Mouse (Mus musculus) embryonic facial prominence, embryonic 13.5 days (tissue): ENCODE data around the gene Olfr38. TPM values are rescaled to one million over a fixed set of nuclear protein-coding genes. Genes with fewer than 3 reads are reported as not detected.

Experiments
- ATAC-seq: fragments of 200-750 bp; cut with Nextera tagmentation; 2 replicates; pipeline ENCODE4 v1.8.0; 2017; ENCODE audit warnings: low read depth; ENCODE audit not compliant: insufficient number of reproducible peaks, insufficient read depth, low FRiP score, low TSS enrichment
- H3K27ac ChIP-seq: fragments of 300-500 bp; sonication (generic); 2 replicates; pipeline ENCODE4 v1.5.1; 2015; ENCODE audit warnings: moderate library complexity, mild to moderate bottlenecking, inconsistent platforms
- H3K27me3 ChIP-seq: fragments of 300-500 bp; sonication (generic); 2 replicates; pipeline ENCODE4 v1.6.1; 2015; ENCODE audit warnings: mild to moderate bottlenecking, inconsistent platforms
- H3K36me3 ChIP-seq: fragments of 300-500 bp; sonication (generic); 2 replicates; pipeline ENCODE4 v1.6.1; 2015; ENCODE audit warnings: mild to moderate bottlenecking, inconsistent platforms
- H3K4me1 ChIP-seq: fragments of 300-500 bp; sonication (generic); 2 replicates; pipeline ENCODE4 v1.6.1; 2015; ENCODE audit warnings: inconsistent platforms
- H3K4me2 ChIP-seq: fragments of 300-500 bp; sonication (generic); 2 replicates; pipeline ENCODE4 v1.6.1; 2015; ENCODE audit warnings: moderate library complexity, mild to moderate bottlenecking, inconsistent platforms
- H3K4me3 ChIP-seq: fragments of 300-500 bp; sonication (generic); 2 replicates; pipeline ENCODE4 v1.5.1; 2015; ENCODE audit warnings: mild to moderate bottlenecking, inconsistent platforms
- H3K9ac ChIP-seq: fragments of 300-500 bp; sonication (generic); 2 replicates; pipeline ENCODE4 v1.6.1; 2015; ENCODE audit warnings: mild to moderate bottlenecking, inconsistent platforms
- H3K9me3 ChIP-seq: fragments of 300-500 bp; sonication (generic); 2 replicates; pipeline ENCODE4 v1.6.1; 2016; ENCODE audit warnings: inconsistent platforms
- WGBS: fragments of 180-500 bp; shearing (Covaris S2); methylation state at CpG from one replicate; pipeline ENCODE4 v1.1.7; 2015; ENCODE audit warnings: mixed read lengths; 5-methylcytosine and 5-hydroxymethylcytosine counted together
- polyA plus RNA-seq: library from polyadenylated mRNA; unstranded; fragments of >200 nt; fragmentation: Nextera tagmentation; extraction: Ambion mirVana; gene quantifications from 2 replicates; pipeline ENCODE4 v1.2.1, GENCODE M21; 2015

Gene Olfr38
- polyA plus RNA-seq, result not detected in 2 replicates

DNA sequence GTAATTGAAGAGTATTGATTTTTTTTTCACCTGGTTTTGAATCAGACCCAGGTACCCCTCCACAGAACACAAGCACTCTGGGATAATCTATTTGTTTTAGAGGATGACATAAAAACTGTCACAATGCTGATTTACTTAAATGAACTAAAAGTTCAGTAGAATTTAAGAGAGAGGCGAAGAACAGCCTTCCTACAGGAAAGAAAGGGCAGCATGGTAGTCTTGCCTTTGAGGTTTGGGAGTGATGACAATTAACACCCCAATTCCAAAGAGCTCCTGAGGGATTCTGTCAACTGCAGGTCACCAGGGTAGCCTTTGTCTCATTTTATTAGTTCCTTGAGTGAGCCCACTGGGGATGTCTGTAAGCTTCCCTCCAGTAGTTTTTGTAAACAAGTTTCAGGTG lies at the start of gene Olfr38:
Olfr38 (plus strand) TSS at position 301 of the 400 bp plus-strand sequence.
- no peak for ATAC-seq
- no peak within 1 kb of the TSS for H3K27ac ChIP-seq
- no peaks in the 10 kb centered on the region for H3K36me3 ChIP-seq
- no peaks in the 10 kb centered on the region for H3K27me3 ChIP-seq
- H3K9me3 ChIP-seq, result no peaks in the 10 kb centered on the region
- 70% methylated on average over 1 of the region's 1 CpGs for WGBS
- H3K9ac ChIP-seq, result no peak within 1 kb of the TSS
- no peak within 1 kb of the TSS for H3K4me2 ChIP-seq
- no peaks in the 10 kb centered on the region for H3K4me1 ChIP-seq
- H3K4me3 ChIP-seq, result no peak within 1 kb of the TSS

GRCm38 (mm10) chr6:42709291-42710211 lies 46.7 kb upstream of the Olfr38 start, which contains the start of gene Tcaf1:
Gene Tcaf1, minus strand, starts transcription at chr6:42710088.
- Histone ChIP-seq H3K4me2 (peak within 1 kb of the TSS; percentile 71), H3K36me3 (no peaks in the 10 kb centered on the region), H3K27ac (peak within 1 kb of the TSS; percentile 87), H3K27me3 (no peaks in the 10 kb centered on the region), H3K9ac (peak within 1 kb of the TSS; percentile 88), H3K9me3 (no peaks in the 10 kb centered on the region), H3K4me3 (peak within 1 kb of the TSS; percentile 82), H3K4me1 (peaks cover 10% of the 10 kb centered on the region)
- ATAC-seq, result peak; percentile 97
- under 1% methylated on average over 26 of the region's 28 CpGs for WGBS

DNA sequence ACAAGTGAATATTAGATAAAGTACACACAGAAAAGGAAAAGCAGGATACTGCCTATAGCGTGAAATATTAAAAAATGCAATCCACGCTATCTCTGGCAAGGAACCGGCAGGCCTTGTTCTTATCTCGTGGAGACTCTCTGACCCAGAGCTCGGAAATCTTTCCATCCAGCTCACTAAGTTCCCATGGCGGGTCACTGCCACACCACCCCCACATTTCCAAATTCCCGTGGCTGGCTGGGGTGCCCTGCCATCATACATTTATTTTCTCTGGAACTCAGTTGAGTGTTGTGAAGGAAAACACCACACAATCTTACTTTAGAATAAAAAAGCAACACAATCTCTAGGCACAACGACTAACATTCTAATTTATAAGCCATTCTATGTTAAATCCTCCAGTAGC lies 41.5 kb upstream of the Olfr38 start:
- no peak overlapping the region for H3K4me3 ChIP-seq
- H3K4me1 ChIP-seq, result no peaks in the 10 kb centered on the region
- no peaks in the 10 kb centered on the region for H3K36me3 ChIP-seq
- no peak overlapping the region for H3K27ac ChIP-seq
- H3K27me3 ChIP-seq, result no peaks in the 10 kb centered on the region
- H3K9ac ChIP-seq, result no peak overlapping the region
- H3K9me3 ChIP-seq, result no peaks in the 10 kb centered on the region
- WGBS, result 69% methylated on average over 8 of the region's 8 CpGs
- no peak for ATAC-seq
- no peak overlapping the region for H3K4me2 ChIP-seq

DNA sequence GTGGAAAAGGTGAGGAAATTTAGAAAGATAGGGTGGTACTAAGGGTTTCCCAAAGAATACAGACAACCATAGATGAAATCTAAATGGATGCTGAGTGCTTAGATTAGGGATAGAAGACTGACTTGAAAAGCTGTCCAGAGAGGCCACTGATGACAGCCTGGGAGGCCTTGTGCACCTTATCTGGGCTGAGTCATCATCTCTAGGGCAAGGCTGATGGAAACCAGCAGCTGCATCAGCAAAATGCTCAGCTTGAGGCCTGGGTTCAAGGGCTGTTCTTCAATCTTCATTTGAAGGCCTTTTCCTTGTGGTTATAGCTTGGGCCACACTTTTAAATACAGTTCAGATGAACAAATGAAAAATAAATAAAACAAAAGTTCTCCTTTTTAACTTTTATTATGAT lies 38.2 kb upstream of the Olfr38 start:
- no peak for ATAC-seq
- no peak overlapping the region for H3K27ac ChIP-seq
- no peaks in the 10 kb centered on the region for H3K9me3 ChIP-seq

DNA sequence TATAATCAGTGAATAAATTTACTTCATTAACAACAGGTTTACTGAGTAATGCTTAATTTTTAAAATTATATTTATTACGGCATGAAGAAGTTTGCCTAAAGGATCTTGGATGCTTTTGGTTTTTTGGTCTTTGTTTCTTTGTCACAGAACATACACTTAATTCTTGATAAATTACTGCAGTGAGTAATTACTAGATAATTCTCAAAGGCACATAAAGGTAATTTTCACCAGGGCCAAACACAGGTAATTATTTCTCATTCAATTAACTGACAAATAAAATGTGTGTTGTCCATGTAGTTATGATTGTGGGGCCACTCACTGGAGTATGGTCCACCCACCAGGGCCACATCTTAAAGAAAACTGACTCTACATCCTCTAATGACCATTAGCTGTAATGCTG lies 17.1 kb upstream of the Olfr38 start, which contains the start of gene Olfr453:
Olfr453 (plus strand) TSS at position 301 of the 400 bp plus-strand sequence.
- Histone ChIP-seq H3K27ac (no peak within 1 kb of the TSS), H3K36me3 (no peaks in the 10 kb centered on the region), H3K27me3 (no peaks in the 10 kb centered on the region), H3K4me2 (no peak within 1 kb of the TSS), H3K4me1 (no peaks in the 10 kb centered on the region), H3K9ac (no peak within 1 kb of the TSS), H3K4me3 (no peak within 1 kb of the TSS), H3K9me3 (no peaks in the 10 kb centered on the region)
- 88% methylated on average over 1 of the region's 1 CpGs for WGBS
- ATAC-seq, result no peak

More for the DNA sequence above, 38.2 kb upstream of the Olfr38 start:
- H3K27me3 ChIP-seq, result no peaks in the 10 kb centered on the region
- no peak overlapping the region for H3K9ac ChIP-seq
- no peak overlapping the region for H3K4me3 ChIP-seq
- H3K4me1 ChIP-seq, result no peaks in the 10 kb centered on the region
- H3K36me3 ChIP-seq, result no peaks in the 10 kb centered on the region
- no peak overlapping the region for H3K4me2 ChIP-seq

DNA sequence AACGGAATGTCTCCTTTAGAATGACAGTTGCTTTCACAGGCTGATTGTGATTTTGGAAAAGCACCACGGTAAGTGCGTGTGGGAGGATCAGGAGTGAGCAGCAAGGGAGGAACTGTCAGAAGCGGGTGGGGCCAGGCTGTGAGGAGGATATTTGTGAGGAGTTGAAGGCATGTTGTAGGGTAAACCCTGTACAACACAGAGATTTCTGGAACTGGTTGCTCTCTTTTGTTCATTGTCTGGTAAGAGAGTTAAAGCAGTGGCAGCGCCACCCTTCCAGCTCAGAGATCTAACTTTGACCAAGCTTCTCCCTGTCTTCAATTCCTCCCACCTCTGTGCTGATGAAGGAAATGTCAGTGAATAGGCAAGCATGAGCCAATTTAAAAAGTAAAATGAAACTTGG lies 13.9 kb upstream of the Olfr38 start:
- Histone ChIP-seq H3K27ac (no peak overlapping the region), H3K4me1 (no peaks in the 10 kb centered on the region), H3K4me3 (no peak overlapping the region), H3K4me2 (no peak overlapping the region), H3K36me3 (no peaks in the 10 kb centered on the region), H3K9me3 (no peaks in the 10 kb centered on the region), H3K9ac (no peak overlapping the region), H3K27me3 (no peaks in the 10 kb centered on the region)
- ATAC-seq, result no peak
- WGBS, result 83% methylated on average over 5 of the region's 5 CpGs

GRCm38 (mm10) chr6:42747846-42748245 lies 8.4 kb upstream of the Olfr38 start:
- Histone ChIP-seq H3K9me3 (no peaks in the 10 kb centered on the region), H3K36me3 (no peaks in the 10 kb centered on the region), H3K27ac (no peak overlapping the region), H3K4me3 (no peak overlapping the region), H3K9ac (no peak overlapping the region), H3K4me2 (no peak overlapping the region), H3K27me3 (no peaks in the 10 kb centered on the region), H3K4me1 (no peaks in the 10 kb centered on the region)
- ATAC-seq, result no peak

DNA sequence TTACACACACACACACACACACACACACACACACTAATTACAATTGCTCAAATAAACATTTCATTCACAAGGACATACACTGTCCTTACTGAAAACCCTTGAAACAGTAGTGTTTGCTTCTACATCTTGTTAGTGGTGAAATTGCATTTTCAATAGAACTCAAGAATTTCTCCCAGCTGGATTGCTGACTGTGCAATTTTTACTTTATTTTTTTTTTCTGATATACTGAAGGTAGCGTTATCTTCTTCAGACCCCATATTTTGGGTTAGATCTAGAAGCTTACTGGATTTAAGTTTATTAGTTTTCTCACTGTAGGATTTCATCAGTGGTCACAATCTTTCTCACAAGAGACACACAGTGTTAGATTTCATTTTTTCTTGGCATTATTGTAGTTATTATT lies 20.9 kb downstream of the Olfr38 start:
- H3K27ac ChIP-seq, result no peak overlapping the region
- no peaks in the 10 kb centered on the region for H3K9me3 ChIP-seq
- ATAC-seq, result no peak
- WGBS, result 88% methylated on average over 1 of the region's 1 CpGs
- H3K4me3 ChIP-seq, result no peak overlapping the region
- H3K36me3 ChIP-seq, result no peaks in the 10 kb centered on the region
- no peak overlapping the region for H3K4me2 ChIP-seq
- H3K27me3 ChIP-seq, result no peaks in the 10 kb centered on the region
- no peaks in the 10 kb centered on the region for H3K4me1 ChIP-seq
- H3K9ac ChIP-seq, result no peak overlapping the region

DNA sequence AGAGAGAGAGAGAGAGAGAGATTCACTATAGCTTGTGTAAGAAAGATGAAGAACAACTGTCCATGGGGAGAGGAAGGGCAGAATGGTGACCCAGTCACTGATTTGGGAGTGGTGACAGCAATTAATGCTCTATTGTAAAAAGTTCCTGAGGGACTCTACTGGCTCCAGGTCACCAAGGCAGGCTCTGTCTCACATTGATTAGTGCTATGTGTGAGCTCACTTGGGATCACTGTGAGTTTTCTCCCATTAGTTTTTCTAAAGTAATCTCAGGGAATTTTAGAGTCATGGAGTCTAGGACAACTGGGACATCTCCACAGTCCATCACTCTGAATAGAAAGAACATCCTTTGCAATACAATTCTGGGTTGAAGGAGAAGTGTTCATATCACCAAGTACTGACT lies 28.6 kb downstream of the Olfr38 start, which contains the start of gene Olfr452:
Olfr452 (plus strand) TSS at position 301 of the 400 bp plus-strand sequence.
- ATAC-seq, result no peak
- Histone ChIP-seq H3K9ac (no peak within 1 kb of the TSS), H3K36me3 (no peaks in the 10 kb centered on the region), H3K4me1 (no peaks in the 10 kb centered on the region), H3K4me3 (no peak within 1 kb of the TSS), H3K27me3 (no peaks in the 10 kb centered on the region), H3K27ac (no peak within 1 kb of the TSS), H3K4me2 (no peak within 1 kb of the TSS), H3K9me3 (no peaks in the 10 kb centered on the region)

DNA sequence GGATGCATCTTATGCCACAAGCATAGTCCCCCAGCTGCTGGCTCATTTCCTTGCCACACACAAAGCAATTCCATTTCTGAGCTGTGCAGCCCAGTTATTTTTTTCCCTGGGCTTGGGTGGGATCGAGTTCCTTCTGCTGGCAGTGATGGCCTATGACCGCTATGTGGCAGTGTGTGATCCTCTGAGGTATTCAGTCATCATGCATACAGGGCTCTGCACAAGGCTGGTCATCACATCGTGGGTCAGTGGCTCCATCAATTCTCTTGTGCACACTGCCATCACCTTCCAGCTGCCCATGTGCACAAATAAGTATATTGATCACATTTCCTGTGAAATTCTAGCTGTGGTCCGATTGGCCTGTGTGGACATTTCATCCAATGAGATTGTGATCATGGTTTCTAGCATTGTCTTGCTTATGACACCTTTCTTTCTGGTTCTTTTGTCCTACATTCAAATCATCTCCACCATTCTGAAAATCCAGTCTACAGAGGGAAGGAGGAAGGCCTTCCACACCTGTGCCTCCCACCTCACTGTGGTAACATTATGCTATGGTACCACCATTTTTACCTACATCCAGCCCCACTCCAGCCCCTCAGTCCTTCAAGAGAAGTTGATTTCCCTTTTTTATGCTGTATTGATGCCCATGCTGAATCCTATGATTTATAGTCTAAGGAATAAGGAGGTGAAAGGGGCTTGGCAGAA lies 34.2 kb downstream of the Olfr38 start:
- Histone ChIP-seq H3K9ac (no peak overlapping the region), H3K36me3 (no peaks in the 10 kb centered on the region), H3K4me2 (no peak overlapping the region), H3K4me1 (no peaks in the 10 kb centered on the region), H3K9me3 (no peaks in the 10 kb centered on the region), H3K27me3 (no peaks in the 10 kb centered on the region), H3K27ac (no peak overlapping the region), H3K4me3 (no peak overlapping the region)
- WGBS, result 38% methylated on average over 4 of the region's 4 CpGs
- no peak for ATAC-seq

- no peak overlapping the region for H3K4me3 ChIP-seq
- ATAC-seq, result no peak
- no peaks in the 10 kb centered on the region for H3K4me1 ChIP-seq
- H3K36me3 ChIP-seq, result no peaks in the 10 kb centered on the region
- H3K9ac ChIP-seq, result no peak overlapping the region
- no peaks in the 10 kb centered on the region for H3K27me3 ChIP-seq
- H3K27ac ChIP-seq, result no peak overlapping the region
- H3K9me3 ChIP-seq, result no peaks in the 10 kb centered on the region
- no peak overlapping the region for H3K4me2 ChIP-seq
- WGBS, result 80% methylated on average over 9 of the region's 9 CpGs
Observed at GRCm38 (mm10) chr6:42790949-42791556, 34.8 kb downstream of the Olfr38 start.
